Mouse (Mus musculus): Measurements from ENCODE around the gene Ctla2a. TPM values are rescaled to one million over a fixed set of nuclear protein-coding genes. Genes with fewer than 3 reads are reported as not detected.

Ctla2a gene
- total and polyA plus RNA-seq, 3 experiments = not detected

DNA sequence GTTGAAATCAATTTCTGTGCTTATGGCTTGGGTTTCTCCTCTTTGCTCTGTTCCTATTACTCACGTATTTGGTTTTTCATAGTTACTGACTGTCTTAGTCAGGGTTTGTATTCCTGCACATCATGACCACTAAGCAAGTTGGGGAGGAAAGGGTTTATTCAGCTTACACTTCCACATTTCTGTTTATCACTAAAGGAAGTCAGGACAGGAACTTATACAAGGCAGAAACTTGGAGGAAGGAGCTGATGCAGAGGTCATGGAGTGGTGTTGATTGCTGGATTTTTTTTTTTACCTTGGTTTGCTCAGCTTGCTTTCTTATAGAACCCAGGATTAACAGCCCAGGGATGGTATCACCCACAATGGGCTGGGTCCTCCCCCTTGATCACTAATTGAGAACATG is 44.1 kb downstream of the Ctla2a start:
- no peak overlapping the region for H3K4me3 ChIP-seq (replicated peaks in 1 of 3; ENCODE audit: low read depth in 2 of 3, low read length in 2 of 3, poor library complexity in 1 of 3)
- no peaks in the 10 kb centered on the region for H3K4me1 ChIP-seq (ENCODE audit: control insufficient read depth in 1 of 2, insufficient read depth in 2 of 2)
- no peaks in the 10 kb centered on the region for H3K79me2 ChIP-seq (replicated peaks; ENCODE audit: control insufficient read depth, extremely low read depth, insufficient read depth, poor library complexity, severe bottlenecking)
- in situ Hi-C loops (cut with MboI; ENCODE audit: low pct_ligation_motif_present, low pct_unique_long_range_greater_than_20kb, low sequenced_read_pairs) = no loop called here
- H3K27me3 ChIP-seq (replicated peaks) = no peaks in the 10 kb centered on the region
- H3K9ac ChIP-seq (ENCODE audit: insufficient read depth, low read depth) = no peak overlapping the region
- no peak for TF ChIP-seq MYC (IDR thresholded peaks at IDR 0.05; ENCODE audit: low read depth, low read length)
- TF ChIP-seq CTCF (conservative IDR thresholded peaks at IDR 0.05 in 1 of 2, IDR thresholded peaks at IDR 0.05 in 1 of 2; ENCODE audit: low read depth in 2 of 2, low read length in 2 of 2) = no peak
- no peak for TF ChIP-seq ZNF384 (IDR thresholded peaks at IDR 0.05; ENCODE audit: low read depth, low read length)
- no peak for TF ChIP-seq ZKSCAN1 (IDR thresholded peaks at IDR 0.05; ENCODE audit: borderline replicate concordance, low read depth, low read length)
- TF ChIP-seq MXI1 (IDR thresholded peaks at IDR 0.05; ENCODE audit: low read depth, low read length) = no peak
- TF ChIP-seq SIN3A (IDR thresholded peaks at IDR 0.05; ENCODE audit: low read length) = no peak
- no peak for TF ChIP-seq MEF2A (IDR thresholded peaks at IDR 0.05; ENCODE audit: borderline replicate concordance, low read depth, low read length)
- no peak for TF ChIP-seq JUN (IDR thresholded peaks at IDR 0.05; ENCODE audit: insufficient read depth, low read depth, low read length)
- no peak for TF ChIP-seq ZC3H11A (IDR thresholded peaks at IDR 0.05; ENCODE audit: low read depth, low read length)
- no peak for TF ChIP-seq GABPA (IDR thresholded peaks at IDR 0.05; ENCODE audit: insufficient replicate concordance, low read depth, low read length)
- TF ChIP-seq BHLHE40 (IDR thresholded peaks at IDR 0.05; ENCODE audit: low read depth, low read length) = no peak
- TF ChIP-seq SMC3 (IDR thresholded peaks at IDR 0.05; ENCODE audit: low read depth, low read length) = no peak
- no peak for TF ChIP-seq NELFE (IDR thresholded peaks at IDR 0.05; ENCODE audit: low read depth, low read length)
- TF ChIP-seq ETS1 (conservative IDR thresholded peaks at IDR 0.05; ENCODE audit: low read depth, low read length) = no peak
- TF ChIP-seq MAFK (IDR thresholded peaks at IDR 0.05; ENCODE audit: insufficient replicate concordance, low read length) = no peak
- no peak for TF ChIP-seq PAX5 (IDR thresholded peaks at IDR 0.05; ENCODE audit: low read length)
- no peak for TF ChIP-seq KAT2A (IDR thresholded peaks at IDR 0.05; ENCODE audit: insufficient replicate concordance, low read length)
- TF ChIP-seq ZMIZ1 (IDR thresholded peaks at IDR 0.05; ENCODE audit: low read depth, low read length) = no peak
- TF ChIP-seq HCFC1 (IDR thresholded peaks at IDR 0.05; ENCODE audit: low read depth, low read length) = no peak
- no peaks in the 10 kb centered on the region for H3K36me3 ChIP-seq (replicated peaks in 1 of 2; ENCODE audit: control insufficient read depth in 1 of 2, insufficient read depth in 1 of 2, low read length in 1 of 2)
- dilution Hi-C loops (cut with MboI; ENCODE audit: extremely low pct_ligation_motif_present, extremely low pct_unique_long_range_greater_than_20kb, low sequenced_read_pairs) = no loop called here
- H3K27ac ChIP-seq (ENCODE audit: insufficient read depth, low read depth) = no peak overlapping the region
- H3K4me2 ChIP-seq (ENCODE audit: insufficient read depth, low read depth, poor library complexity, severe bottlenecking) = no peak overlapping the region
- no peak for DNase-seq (ENCODE audit: extremely low read depth)
- H3K9me3 ChIP-seq (replicated peaks; ENCODE audit: low read length) = peaks cover 33% of the 10 kb centered on the region

Other genes starting within 250 kb of the Ctla2a start
- not detected in 2 replicates for gene BC051665, start 150.3 kb downstream of the Ctla2a start, total RNA-seq (2012; rRNA removed)
- not detected in 2 replicates for gene BC051665, start 150.3 kb downstream of the Ctla2a start, total RNA-seq (2014; rRNA removed)
- gene BC051665, start 150.3 kb downstream of the Ctla2a start, polyA plus RNA-seq (2012; ENCODE audit: insufficient read length, low read depth) = not detected in 2 replicates
- not detected in 2 replicates for gene Ctsll3, start 133.8 kb downstream of the Ctla2a start, total RNA-seq (2012; rRNA removed)
- gene Ctsll3, start 133.8 kb downstream of the Ctla2a start, total RNA-seq (2014; rRNA removed) = not detected in 2 replicates
- gene Ctsll3, start 133.8 kb downstream of the Ctla2a start, polyA plus RNA-seq (2012; ENCODE audit: insufficient read length, low read depth) = not detected in 2 replicates
- not detected in 2 replicates for gene 4930486L24Rik, start 72.2 kb downstream of the Ctla2a start, total RNA-seq (2012; rRNA removed)
- gene 4930486L24Rik, start 72.2 kb downstream of the Ctla2a start, total RNA-seq (2014; rRNA removed) = not detected in 2 replicates
- gene 4930486L24Rik, start 72.2 kb downstream of the Ctla2a start, polyA plus RNA-seq (2012; ENCODE audit: insufficient read length, low read depth) = not detected in 2 replicates
- not detected in 2 replicates for gene Gm49392, start 39.7 kb downstream of the Ctla2a start, total RNA-seq (2012; rRNA removed)
- gene Gm49392, start 39.7 kb downstream of the Ctla2a start, total RNA-seq (2014; rRNA removed) = not detected in 2 replicates
- gene Gm49392, start 39.7 kb downstream of the Ctla2a start, polyA plus RNA-seq (2012; ENCODE audit: insufficient read length, low read depth) = not detected in 2 replicates
- not detected in 2 replicates for gene Ctla2b, start 39.2 kb downstream of the Ctla2a start, total RNA-seq (2012; rRNA removed)
- not detected in 2 replicates for gene Ctla2b, start 39.2 kb downstream of the Ctla2a start, total RNA-seq (2014; rRNA removed)
- gene Ctla2b, start 39.2 kb downstream of the Ctla2a start, polyA plus RNA-seq (2012; ENCODE audit: insufficient read length, low read depth) = not detected in 2 replicates
- gene Tpbpb, start 31.7 kb downstream of the Ctla2a start, total RNA-seq (2012; rRNA removed) = not detected in 2 replicates
- gene Tpbpb, start 31.7 kb downstream of the Ctla2a start, total RNA-seq (2014; rRNA removed) = not detected in 2 replicates
- gene Tpbpb, start 31.7 kb downstream of the Ctla2a start, polyA plus RNA-seq (2012; ENCODE audit: insufficient read length, low read depth) = not detected in 2 replicates
- not detected in 2 replicates for gene Gm49393, start 1.0 kb downstream of the Ctla2a start, total RNA-seq (2012; rRNA removed)
- gene Gm49393, start 1.0 kb downstream of the Ctla2a start, total RNA-seq (2014; rRNA removed) = not detected in 2 replicates
- gene Gm49393, start 1.0 kb downstream of the Ctla2a start, polyA plus RNA-seq (2012; ENCODE audit: insufficient read length, low read depth) = not detected in 2 replicates
- not detected in 2 replicates for gene Gm49391, start 54 bp downstream of the Ctla2a start, total RNA-seq (2012; rRNA removed)
- gene Gm49391, start 54 bp downstream of the Ctla2a start, total RNA-seq (2014; rRNA removed) = not detected in 2 replicates
- not detected in 2 replicates for gene Gm49391, start 54 bp downstream of the Ctla2a start, polyA plus RNA-seq (2012; ENCODE audit: insufficient read length, low read depth)
- not detected in 2 replicates for gene Tpbpa, start 5.4 kb upstream of the Ctla2a start, total RNA-seq (2012; rRNA removed)
- gene Tpbpa, start 5.4 kb upstream of the Ctla2a start, total RNA-seq (2014; rRNA removed) = not detected in 2 replicates
- gene Tpbpa, start 5.4 kb upstream of the Ctla2a start, polyA plus RNA-seq (2012; ENCODE audit: insufficient read length, low read depth) = not detected in 2 replicates
- not detected in 2 replicates for gene Ctsj, start 69.3 kb upstream of the Ctla2a start, total RNA-seq (2012; rRNA removed)
- gene Ctsj, start 69.3 kb upstream of the Ctla2a start, total RNA-seq (2014; rRNA removed) = not detected in 2 replicates
- gene Ctsj, start 69.3 kb upstream of the Ctla2a start, polyA plus RNA-seq (2012; ENCODE audit: insufficient read length, low read depth) = not detected in 2 replicates
- gene Ctsq, start 104.0 kb upstream of the Ctla2a start, total RNA-seq (2012; rRNA removed) = not detected in 2 replicates
- not detected in 2 replicates for gene Ctsq, start 104.0 kb upstream of the Ctla2a start, total RNA-seq (2014; rRNA removed)
- gene Ctsq, start 104.0 kb upstream of the Ctla2a start, polyA plus RNA-seq (2012; ENCODE audit: insufficient read length, low read depth) = not detected in 2 replicates
- not detected in 2 replicates for gene Ctsr, start 227.6 kb upstream of the Ctla2a start, total RNA-seq (2012; rRNA removed)
- gene Ctsr, start 227.6 kb upstream of the Ctla2a start, total RNA-seq (2014; rRNA removed) = not detected in 2 replicates
- gene Ctsr, start 227.6 kb upstream of the Ctla2a start, polyA plus RNA-seq (2012; ENCODE audit: insufficient read length, low read depth) = not detected in 2 replicates